Mouse (Mus musculus) forebrain, embryonic 13.5 days (tissue): ENCODE measurements around the gene Edf1. TPM values are rescaled to one million over a fixed set of nuclear protein-coding genes. Genes with fewer than 3 reads are reported as not detected.

ENCODE experiments used
- ATAC-seq: fragments of 200-750 bp; cut with Nextera tagmentation; 2 replicates; pipeline ENCODE4 v1.8.0; 2017
- H3K27ac ChIP-seq: fragments of 300-500 bp; sonication (generic); 2 replicates; pipeline ENCODE4 v1.5.1; 2015; ENCODE audit warnings: inconsistent platforms, mild to moderate bottlenecking, moderate library complexity
- H3K27me3 ChIP-seq: fragments of 300-500 bp; sonication (generic); 2 replicates; pipeline ENCODE4 v1.6.1; 2015; ENCODE audit warnings: mild to moderate bottlenecking, inconsistent platforms
- H3K36me3 ChIP-seq: fragments of 300-500 bp; sonication (generic); 2 replicates; pipeline ENCODE4 v1.6.1; 2015; ENCODE audit warnings: mild to moderate bottlenecking, inconsistent platforms; ENCODE audit not compliant: poor library complexity, severe bottlenecking
- H3K4me1 ChIP-seq: fragments of 300-500 bp; sonication (generic); 2 replicates; pipeline ENCODE4 v1.6.1; 2015; ENCODE audit warnings: inconsistent platforms
- H3K4me2 ChIP-seq: fragments of 300-500 bp; sonication (generic); 2 replicates; pipeline ENCODE4 v1.6.1; 2015; ENCODE audit warnings: inconsistent platforms, mild to moderate bottlenecking, moderate library complexity
- H3K4me3 ChIP-seq: fragments of 300-500 bp; sonication (generic); 2 replicates; pipeline ENCODE4 v1.5.1; 2015; ENCODE audit warnings: mild to moderate bottlenecking, inconsistent platforms
- H3K9ac ChIP-seq: fragments of 300-500 bp; sonication (generic); 2 replicates; pipeline ENCODE4 v1.6.1; 2015; ENCODE audit warnings: mild to moderate bottlenecking, inconsistent platforms
- H3K9me3 ChIP-seq: fragments of 300-500 bp; sonication (generic); replicated peaks from 2 replicates; pipeline ENCODE4 v1.6.1; 2016; ENCODE audit warnings: inconsistent platforms
- WGBS: fragments of 180-500 bp; shearing (Covaris S2); methylation state at CpG from one replicate; pipeline ENCODE4 v1.1.7; 2015; 5-methylcytosine and 5-hydroxymethylcytosine counted together
- polyA plus RNA-seq: library from polyadenylated mRNA; unstranded; fragments of >200 nt; fragmentation: Nextera tagmentation; extraction: Ambion mirVana; gene quantifications from 2 replicates; pipeline ENCODE4 v1.2.1, GENCODE M21; 2015

Edf1 gene
- 383 and 401 TPM in 2 replicates for polyA plus RNA-seq

- Histone ChIP-seq H3K9me3 (no peaks in the 10 kb centered on the region), H3K4me2 (peak within 1 kb of the TSS; percentile 99), H3K36me3 (peaks cover 24% of the 10 kb centered on the region), H3K9ac (peak within 1 kb of the TSS; percentile 97), H3K27ac (peak within 1 kb of the TSS; percentile 79), H3K27me3 (no peaks in the 10 kb centered on the region), H3K4me1 (peaks cover 21% of the 10 kb centered on the region), H3K4me3 (peak within 1 kb of the TSS; percentile 98)
- WGBS: under 1% methylated on average over 61 of the region's 61 CpGs
- peak; percentile 99 for ATAC-seq
Observed at GRCm38 (mm10) chr2:25557221-25557963, at the start of gene Edf1. Edf1 (plus strand) TSS chr2:25557847.

GRCm38 (mm10) chr2:25509912-25510311 is 47.7 kb upstream of the Edf1 start:
- Histone ChIP-seq H3K27me3 (no peaks in the 10 kb centered on the region), H3K9ac (no peak overlapping the region), H3K4me2 (no peak overlapping the region), H3K4me3 (no peak overlapping the region), H3K4me1 (no peaks in the 10 kb centered on the region), H3K36me3 (peaks cover 15% of the 10 kb centered on the region), H3K9me3 (no peaks in the 10 kb centered on the region), H3K27ac (no peak overlapping the region)
- 72% methylated on average over 3 of the region's 3 CpGs for WGBS
- no peak for ATAC-seq

GRCm38 (mm10) chr2:25526510-25527302 is 30.9 kb upstream of the Edf1 start:
- Histone ChIP-seq H3K27ac (no peak overlapping the region), H3K9ac (no peak overlapping the region), H3K36me3 (peaks cover 96% of the 10 kb centered on the region), H3K27me3 (no peaks in the 10 kb centered on the region), H3K4me3 (no peak overlapping the region), H3K4me1 (no peaks in the 10 kb centered on the region), H3K4me2 (no peak overlapping the region), H3K9me3 (no peaks in the 10 kb centered on the region)
- no peak for ATAC-seq
- WGBS: 91% methylated on average over 9 of the region's 9 CpGs

GRCm38 (mm10) chr2:25533707-25534106 is 23.9 kb upstream of the Edf1 start:
- peaks cover 79% of the 10 kb centered on the region for H3K36me3 ChIP-seq
- no peaks in the 10 kb centered on the region for H3K9me3 ChIP-seq
- no peak overlapping the region for H3K27ac ChIP-seq
- H3K4me3 ChIP-seq: no peak overlapping the region
- no peak for ATAC-seq
- no peak overlapping the region for H3K9ac ChIP-seq
- H3K4me2 ChIP-seq: no peak overlapping the region
- WGBS: 97% methylated on average over 2 of the region's 2 CpGs
- H3K27me3 ChIP-seq: no peaks in the 10 kb centered on the region
- H3K4me1 ChIP-seq: no peaks in the 10 kb centered on the region

GRCm38 (mm10) chr2:25534178-25534865 is 23.3 kb upstream of the Edf1 start:
- Histone ChIP-seq H3K9me3 (no peaks in the 10 kb centered on the region), H3K4me3 (no peak overlapping the region), H3K4me2 (no peak overlapping the region), H3K9ac (no peak overlapping the region), H3K36me3 (peaks cover 73% of the 10 kb centered on the region), H3K27me3 (no peaks in the 10 kb centered on the region), H3K4me1 (no peaks in the 10 kb centered on the region), H3K27ac (no peak overlapping the region)
- 99% methylated on average over 3 of the region's 3 CpGs for WGBS
- ATAC-seq: no peak

GRCm38 (mm10) chr2:25534866-25535182 is 22.8 kb upstream of the Edf1 start:
- WGBS: 96% methylated on average over 2 of the region's 2 CpGs
- Histone ChIP-seq H3K36me3 (peaks cover 68% of the 10 kb centered on the region), H3K4me3 (no peak overlapping the region), H3K4me1 (no peaks in the 10 kb centered on the region), H3K9ac (no peak overlapping the region), H3K4me2 (no peak overlapping the region), H3K27ac (no peak overlapping the region), H3K9me3 (no peaks in the 10 kb centered on the region), H3K27me3 (no peaks in the 10 kb centered on the region)
- no peak for ATAC-seq

GRCm38 (mm10) chr2:25536531-25536930 is 21.1 kb upstream of the Edf1 start:
- H3K9me3 ChIP-seq: no peaks in the 10 kb centered on the region
- H3K36me3 ChIP-seq: peaks cover 51% of the 10 kb centered on the region
- 91% methylated on average over 8 of the region's 8 CpGs for WGBS
- ATAC-seq: no peak
- no peaks in the 10 kb centered on the region for H3K4me1 ChIP-seq
- no peak overlapping the region for H3K27ac ChIP-seq
- H3K4me3 ChIP-seq: no peak overlapping the region
- H3K4me2 ChIP-seq: no peak overlapping the region
- no peak overlapping the region for H3K9ac ChIP-seq
- H3K27me3 ChIP-seq: no peaks in the 10 kb centered on the region

GRCm38 (mm10) chr2:25540541-25540948 is 17.1 kb upstream of the Edf1 start:
- H3K4me2 ChIP-seq: no peak overlapping the region
- H3K27ac ChIP-seq: no peak overlapping the region
- no peaks in the 10 kb centered on the region for H3K9me3 ChIP-seq
- H3K36me3 ChIP-seq: peaks cover 23% of the 10 kb centered on the region
- 96% methylated on average over 4 of the region's 4 CpGs for WGBS
- no peaks in the 10 kb centered on the region for H3K27me3 ChIP-seq
- H3K4me3 ChIP-seq: no peak overlapping the region
- no peak overlapping the region for H3K9ac ChIP-seq
- H3K4me1 ChIP-seq: peaks cover 8% of the 10 kb centered on the region
- ATAC-seq: no peak

GRCm38 (mm10) chr2:25541644-25542367 is 15.8 kb upstream of the Edf1 start:
- no peak for ATAC-seq
- Histone ChIP-seq H3K27me3 (no peaks in the 10 kb centered on the region), H3K27ac (no peak overlapping the region), H3K9ac (no peak overlapping the region), H3K4me3 (no peak overlapping the region), H3K4me1 (peaks cover 16% of the 10 kb centered on the region), H3K9me3 (no peaks in the 10 kb centered on the region), H3K4me2 (no peak overlapping the region), H3K36me3 (peaks cover 10% of the 10 kb centered on the region)
- 92% methylated on average over 10 of the region's 10 CpGs for WGBS

- H3K36me3 ChIP-seq: no peaks in the 10 kb centered on the region
- H3K4me2 ChIP-seq: peak overlapping the region; percentile 78
- H3K4me1 ChIP-seq: peaks cover 16% of the 10 kb centered on the region
- ATAC-seq: peak; percentile 65
- peak overlapping the region; percentile 69 for H3K4me3 ChIP-seq
- no peaks in the 10 kb centered on the region for H3K9me3 ChIP-seq
- no peaks in the 10 kb centered on the region for H3K27me3 ChIP-seq
- H3K9ac ChIP-seq: peak overlapping the region; percentile 79
- WGBS: 10% methylated on average over 43 of the region's 43 CpGs
- H3K27ac ChIP-seq: 0 out of 2 replicates have a peak overlapping the region, but pooled peaks have one; percentile 3
Observed at GRCm38 (mm10) chr2:25545996-25546810, 11.4 kb upstream of the Edf1 start.
